Mouse (Mus musculus): Measurements from ENCODE around the gene Lhx6.

DNA sequence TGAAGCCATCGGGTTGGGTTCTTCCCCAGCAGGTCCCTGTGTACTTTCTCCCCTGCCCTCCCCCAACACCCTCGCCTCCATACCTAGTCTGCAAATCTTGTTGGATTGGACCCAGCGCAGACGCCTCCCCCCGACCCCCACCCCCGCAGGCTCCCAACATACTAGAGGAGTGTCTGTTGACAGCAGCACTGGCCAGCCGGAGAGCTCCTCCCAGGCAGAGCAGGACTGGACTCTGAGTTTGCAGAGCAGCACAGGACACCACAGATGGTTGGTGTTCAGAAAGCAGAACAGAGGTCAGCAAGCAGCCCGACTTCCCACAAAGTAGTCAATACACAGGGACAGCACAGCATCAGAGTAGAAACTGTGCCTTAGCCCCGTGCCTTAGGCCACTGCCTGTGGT lies 23.8 kb downstream of the Lhx6 start:
- TF ChIP-seq CTCF (IDR thresholded peaks at IDR 0.05; ENCODE audit: low read depth) (no peak), EP300 (IDR thresholded peaks at IDR 0.05; ENCODE audit: low read depth) (no peak)

Measured in heart, postnatal 0 days (tissue).